Mouse (Mus musculus) liver, embryonic 14.5 days (tissue): Measurements from ENCODE around the gene Rlf. TPM values are rescaled to one million over a fixed set of nuclear protein-coding genes. Genes with fewer than 3 reads are reported as not detected.

Experiments used
- ATAC-seq: fragments of 200-750 bp; cut with Nextera tagmentation; 2 replicates; pipeline ENCODE4 v1.8.0; 2017; ENCODE audit warnings: moderate number of reproducible peaks, mild to moderate bottlenecking, moderate library complexity; ENCODE audit not compliant: insufficient read depth
- DNase-seq, 3 experiments: peaks; one replicate each; pipeline ENCODE4 v3.0.0-alpha.2; 2012 to 2013; ENCODE audit warnings: low read depth in 3 of 3, low spot score in 3 of 3
- H3K27ac ChIP-seq: fragments of 300-500 bp; sonication (generic); 2 replicates; pipeline ENCODE4 v1.5.1; 2014; ENCODE audit warnings: moderate library complexity, mild to moderate bottlenecking, control low read depth, inconsistent platforms
- H3K27me3 ChIP-seq: fragments of 300-500 bp; sonication (generic); 2 replicates; pipeline ENCODE4 v1.6.1; 2014; ENCODE audit warnings: mild to moderate bottlenecking, low read length, moderate library complexity; ENCODE audit not compliant: control insufficient read depth, insufficient read depth
- H3K36me3 ChIP-seq: fragments of 300-500 bp; sonication (generic); replicated peaks from 2 replicates; pipeline ENCODE4 v1.6.1; 2014; ENCODE audit warnings: low read depth; ENCODE audit not compliant: control insufficient read depth, insufficient read depth
- H3K4me1 ChIP-seq, 2 experiments: fragments of 200-500 bp in 1 of 2; fragments of 300-500 bp in 1 of 2; sonication (generic) in 1 of 2; replicated peaks; 2 replicates each; pipeline ENCODE4 v1.6.1; 2012 to 2014; ENCODE audit warnings: antibody characterized with exemption in 1 of 2, inconsistent platforms in 1 of 2, low read length in 1 of 2; ENCODE audit not compliant: control insufficient read depth in 2 of 2, insufficient read depth in 2 of 2
- H3K4me2 ChIP-seq: fragments of 300-500 bp; sonication (generic); 2 replicates; pipeline ENCODE4 v1.6.1; 2014; ENCODE audit warnings: low read depth, mild to moderate bottlenecking, control low read depth, moderate library complexity
- H3K4me3 ChIP-seq, 2 experiments: fragments of 200-500 bp in 1 of 2; fragments of 300-500 bp in 1 of 2; sonication (generic) in 1 of 2; 2 replicates each; pipeline ENCODE4 v1.5.1; 2012 to 2014; ENCODE audit warnings: low read depth in 2 of 2, low read length in 2 of 2, mild to moderate bottlenecking in 2 of 2, control low read depth in 1 of 2, inconsistent platforms in 1 of 2, moderate library complexity in 1 of 2; ENCODE audit not compliant: insufficient read depth in 1 of 2
- H3K9ac ChIP-seq: fragments of 300-500 bp; sonication (generic); replicated peaks from 2 replicates; pipeline ENCODE4 v1.6.1; 2014; ENCODE audit warnings: mild to moderate bottlenecking, control low read depth, moderate library complexity
- H3K9me3 ChIP-seq: fragments of 300-500 bp; sonication (generic); 2 replicates; pipeline ENCODE4 v1.6.1; 2016; ENCODE audit warnings: low read length, mixed read lengths; ENCODE audit not compliant: control insufficient read depth
- CTCF ChIP-seq: IDR thresholded peaks from 2 replicates; pipeline ENCODE4 v1.5.1; 2016; ENCODE audit warnings: antibody characterized with exemption, low read depth, control low read depth
- EP300 ChIP-seq: IDR thresholded peaks from 2 replicates; pipeline ENCODE4 v1.6.1; 2016; ENCODE audit warnings: antibody characterized with exemption, low read depth
- WGBS: fragments of 180-500 bp; shearing (Covaris S2); extraction: QIAGEN DNeasy Blood & Tissue Kit; methylation state at CpG from one replicate; pipeline ENCODE4 v1.1.7; 2014; ENCODE audit not compliant: insufficient replicate concordance; 5-methylcytosine and 5-hydroxymethylcytosine counted together
- polyA plus RNA-seq, 2 experiments: library from polyadenylated mRNA; depleted of rRNA in 1 of 2; stranded (reverse) in 1 of 2; unstranded in 1 of 2; fragments of >200 nt; fragmentation: Nextera tagmentation in 1 of 2; extraction: Ambion mirVana in 1 of 2; gene quantifications; 2 replicates each; pipeline versions ENCODE4 v1.2.1 to v1.2.3; 2012 to 2014

Rlf gene
- polyA plus RNA-seq, 2 experiments: 5.0 to 6.4 TPM

GRCm38 (mm10) chr4:121215489-121215888 lies 605 bp upstream of the Rlf start:
- ATAC-seq (no peak), DNase-seq (no peak)
- no peak for TF ChIP-seq EP300
- TF ChIP-seq CTCF: no peak
- no peak overlapping the region for H3K27ac ChIP-seq
- 17% methylated on average over 5 of the region's 5 CpGs for WGBS
- peaks cover 13 to 15% of the 10 kb centered on the region in 2 experiments for H3K4me1 ChIP-seq
- H3K4me3 ChIP-seq: peak overlapping the region; percentile 86 to 90; a peak in 3 of 4 replicates
- H3K27me3 ChIP-seq: no peaks in the 10 kb centered on the region; the same call in 1 of the 2 replicates
- peak overlapping the region; percentile 73 for H3K4me2 ChIP-seq
- H3K9me3 ChIP-seq: no peaks in the 10 kb centered on the region
- H3K36me3 ChIP-seq: no peaks in the 10 kb centered on the region
- H3K9ac ChIP-seq: no peak overlapping the region

GRCm38 (mm10) chr4:121213936-121214792 lies 720 bp downstream of the Rlf start:
- under 1% methylated on average over 36 of the region's 36 CpGs for WGBS
- ATAC-seq (peak; percentile 88), DNase-seq (peak; percentile 71 to 82 (median 82))
- peak overlapping the region; percentile 73 to 90 for H3K4me3 ChIP-seq
- TF ChIP-seq CTCF: peak; percentile 58
- peak; percentile 87 for TF ChIP-seq EP300
- H3K27me3 ChIP-seq: no peaks in the 10 kb centered on the region
- no peaks in the 10 kb centered on the region for H3K36me3 ChIP-seq
- H3K4me2 ChIP-seq: peak overlapping the region; percentile 86
- no peaks in the 10 kb centered on the region for H3K9me3 ChIP-seq
- peak overlapping the region; percentile 77 for H3K27ac ChIP-seq
- H3K4me1 ChIP-seq: peaks cover 13 to 16% of the 10 kb centered on the region in 2 experiments
- H3K9ac ChIP-seq: peak overlapping the region; percentile 93

- no peaks in the 10 kb centered on the region for H3K27me3 ChIP-seq
- DNase-seq: no peak
- H3K4me1 ChIP-seq: peaks cover 10 to 21% of the 10 kb centered on the region in 2 experiments
- WGBS: 60% methylated on average over 4 of the region's 4 CpGs
- H3K36me3 ChIP-seq: no peaks in the 10 kb centered on the region
- ATAC-seq: no peak
- no peak overlapping the region for H3K4me2 ChIP-seq
- no peaks in the 10 kb centered on the region for H3K9me3 ChIP-seq
- no peak overlapping the region for H3K9ac ChIP-seq
- H3K4me3 ChIP-seq: no peak overlapping the region
- TF ChIP-seq CTCF: no peak
- no peak for TF ChIP-seq EP300
- H3K27ac ChIP-seq: no peak overlapping the region
These were observed 6.0 kb downstream of the Rlf start for GRCm38 (mm10) chr4:121208911-121209310.

- no peak overlapping the region for H3K4me2 ChIP-seq
- H3K27ac ChIP-seq: no peak overlapping the region
- no peaks in the 10 kb centered on the region for H3K9me3 ChIP-seq
- no peaks in the 10 kb centered on the region for H3K36me3 ChIP-seq
- H3K4me1 ChIP-seq: 0 out of 4 replicates have a peak, but pooled peaks cover 0 to 2% of the 10 kb centered on the region in 2 experiments
- TF ChIP-seq CTCF: no peak
- TF ChIP-seq EP300: no peak
- H3K9ac ChIP-seq: no peak overlapping the region
- no peak for DNase-seq
- no peaks in the 10 kb centered on the region for H3K27me3 ChIP-seq
- H3K4me3 ChIP-seq: no peak overlapping the region
- WGBS: 81% methylated on average over 4 of the region's 4 CpGs
- ATAC-seq: no peak
These were observed 17.0 kb downstream of the Rlf start for GRCm38 (mm10) chr4:121197856-121198255.

GRCm38 (mm10) chr4:121196995-121197394 lies 17.9 kb downstream of the Rlf start:
- Histone ChIP-seq H3K27ac (no peak overlapping the region), H3K4me2 (no peak overlapping the region), H3K4me1 (0 out of 4 replicates have a peak, but pooled peaks cover 0 to 2% of the 10 kb centered on the region in 2 experiments), H3K4me3 (no peak overlapping the region), H3K36me3 (no peaks in the 10 kb centered on the region), H3K9me3 (no peaks in the 10 kb centered on the region), H3K9ac (no peak overlapping the region), H3K27me3 (no peaks in the 10 kb centered on the region)
- 58% methylated on average over 4 of the region's 4 CpGs for WGBS
- TF ChIP-seq EP300 (no peak), CTCF (no peak)
- ATAC-seq (no peak), DNase-seq (peak in 1 of 3 experiments; percentile 23)
